Mouse (Mus musculus) olfactory bulb, adult 2 months (tissue): ENCODE data around the gene Scp2. TPM values are rescaled to one million over a fixed set of nuclear protein-coding genes. Genes with fewer than 3 reads are reported as not detected.

Source experiments
- H3K27ac ChIP-seq: fragments of 200-500 bp; 2 replicates; pipeline ENCODE4 v1.5.1; 2012; ENCODE audit warnings: low read depth, low read length; ENCODE audit not compliant: insufficient read depth
- H3K4me1 ChIP-seq: fragments of 200-500 bp; 2 replicates; pipeline ENCODE4 v1.6.1; 2012; ENCODE audit warnings: low read length; ENCODE audit not compliant: control insufficient read depth, insufficient read depth
- H3K4me3 ChIP-seq: fragments of 200-500 bp; 2 replicates; pipeline ENCODE4 v1.5.1; 2012; ENCODE audit warnings: mild to moderate bottlenecking, low read depth, low read length, moderate library complexity; ENCODE audit not compliant: insufficient read depth
- CTCF ChIP-seq: fragments of 200-500 bp; IDR thresholded peaks from 2 replicates; pipeline ENCODE4 v1.5.1; 2012; ENCODE audit warnings: low read depth, mild to moderate bottlenecking, low read length, moderate library complexity; ENCODE audit not compliant: insufficient read depth
- POLR2A ChIP-seq: fragments of 200-500 bp; IDR thresholded peaks from 2 replicates; pipeline ENCODE4 v1.6.1; 2012; ENCODE audit warnings: mild to moderate bottlenecking, low read depth, low read length, moderate library complexity; ENCODE audit not compliant: insufficient read depth
- WGBS: fragments of 180-500 bp; shearing (Covaris S2); methylation state at CpG from one replicate; pipeline ENCODE4 v1.1.7; 2018; 5-methylcytosine and 5-hydroxymethylcytosine counted together
- polyA plus RNA-seq: library from polyadenylated mRNA; stranded (reverse); fragments of >200 nt; gene quantifications from 2 replicates; pipeline ENCODE4 v1.2.4, GENCODE M21; 2012; ENCODE audit warnings: low replicate concordance; ENCODE audit not compliant: missing spikeins, insufficient read depth, insufficient read length

The Scp2 gene
- polyA plus RNA-seq, 1 experiment = not detected

- no peak for TF ChIP-seq CTCF
- no peak for TF ChIP-seq POLR2A
- peaks cover 9% of the 10 kb centered on the region; the same call in 1 of the 2 replicates for H3K4me1 ChIP-seq
- no peak overlapping the region for H3K4me3 ChIP-seq
- H3K27ac ChIP-seq = no peak overlapping the region
- WGBS = 90% methylated on average over 7 of the region's 7 CpGs
These were observed 77.5 kb downstream of the Scp2 start for GRCm38 (mm10) chr4:108067261-108067660.

- Histone ChIP-seq H3K4me1 (peaks cover 9% of the 10 kb centered on the region; the same call in 1 of the 2 replicates), H3K27ac (no peak overlapping the region), H3K4me3 (no peak overlapping the region)
- 91% methylated on average over 4 of the region's 4 CpGs for WGBS
- TF ChIP-seq CTCF (no peak), POLR2A (no peak)
These were observed 78.2 kb downstream of the Scp2 start for GRCm38 (mm10) chr4:108066569-108066968.

- Histone ChIP-seq H3K27ac (no peak overlapping the region), H3K4me1 (peaks cover 12% of the 10 kb centered on the region), H3K4me3 (no peak overlapping the region)
- 61% methylated on average over 2 of the region's 2 CpGs for WGBS
- TF ChIP-seq CTCF (no peak), POLR2A (no peak)
These were observed 79.5 kb downstream of the Scp2 start for GRCm38 (mm10) chr4:108065176-108065844.

GRCm38 (mm10) chr4:108063616-108064015 is 81.2 kb downstream of the Scp2 start:
- no peak for TF ChIP-seq CTCF
- TF ChIP-seq POLR2A = no peak
- H3K27ac ChIP-seq = no peak overlapping the region
- 89% methylated on average over 6 of the region's 6 CpGs for WGBS
- peaks cover 16% of the 10 kb centered on the region for H3K4me1 ChIP-seq
- no peak overlapping the region for H3K4me3 ChIP-seq

- Histone ChIP-seq H3K27ac (no peak overlapping the region), H3K4me3 (no peak overlapping the region), H3K4me1 (peaks cover 19% of the 10 kb centered on the region)
- WGBS = 90% methylated on average over 5 of the region's 5 CpGs
- TF ChIP-seq CTCF (no peak), POLR2A (no peak)
These were observed 82.3 kb downstream of the Scp2 start for GRCm38 (mm10) chr4:108062524-108062923.

GRCm38 (mm10) chr4:108060774-108061173 is 84.0 kb downstream of the Scp2 start:
- Histone ChIP-seq H3K27ac (peak overlapping the region; percentile 24; the same call in 1 of the 2 replicates), H3K4me3 (no peak overlapping the region), H3K4me1 (peaks cover 19% of the 10 kb centered on the region)
- 64% methylated on average over 4 of the region's 4 CpGs for WGBS
- TF ChIP-seq CTCF = no peak
- TF ChIP-seq POLR2A = no peak

GRCm38 (mm10) chr4:108059601-108060379 is 85.0 kb downstream of the Scp2 start:
- TF ChIP-seq CTCF (no peak), POLR2A (no peak)
- Histone ChIP-seq H3K27ac (peak overlapping the region; percentile 34), H3K4me1 (peaks cover 17% of the 10 kb centered on the region), H3K4me3 (no peak overlapping the region)
- WGBS = 42% methylated on average over 19 of the region's 19 CpGs

GRCm38 (mm10) chr4:108058166-108058565 is 86.6 kb downstream of the Scp2 start:
- TF ChIP-seq CTCF (no peak), POLR2A (no peak)
- 36% methylated on average over 10 of the region's 10 CpGs for WGBS
- Histone ChIP-seq H3K4me1 (peaks cover 17% of the 10 kb centered on the region), H3K4me3 (no peak overlapping the region), H3K27ac (0 out of 2 replicates have a peak overlapping the region, but pooled peaks have one; percentile 35)

GRCm38 (mm10) chr4:108057247-108057646 is 87.6 kb downstream of the Scp2 start:
- WGBS = 97% methylated on average over 2 of the region's 2 CpGs
- Histone ChIP-seq H3K27ac (no peak overlapping the region), H3K4me1 (peaks cover 17% of the 10 kb centered on the region), H3K4me3 (no peak overlapping the region)
- no peak for TF ChIP-seq CTCF
- TF ChIP-seq POLR2A = no peak
